Mouse (Mus musculus) urinary bladder, postnatal 10 days (tissue): ENCODE data around the gene 1700001P01Rik.
"Not testable (repeated sequence)": the region's sequence is repeated elsewhere in the genome, so short reads cannot be mapped to it uniquely, and the experiment has no call there.

Experiments used
- DNase-seq: peaks from one replicate; pipeline ENCODE4 v3.0.0; 2022; ENCODE audit warnings: low spot score

1700001P01Rik gene

DNA sequence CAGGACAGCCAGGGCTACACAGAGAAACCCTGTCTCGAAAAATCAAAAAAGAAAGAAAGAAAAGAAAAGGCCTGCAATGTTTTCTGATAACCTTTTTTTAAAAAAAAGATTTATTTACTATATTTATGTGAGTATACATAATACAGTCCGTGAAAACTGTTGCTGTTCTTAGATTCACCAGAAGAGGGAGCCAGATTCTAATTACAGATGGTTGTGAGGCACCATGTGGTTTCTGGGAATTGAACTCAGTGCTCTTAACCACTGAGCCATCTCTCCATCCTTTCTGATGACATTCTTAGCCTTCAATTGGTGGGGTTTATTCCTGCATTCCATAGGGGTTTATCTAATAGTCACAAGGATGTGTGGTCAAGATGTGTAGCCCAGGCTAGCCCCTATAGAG lies 17.4 kb upstream of the 1700001P01Rik start:
- DNase-seq: no peak

- not testable (repeated sequence) for DNase-seq
These were observed 15.2 kb upstream of the 1700001P01Rik start for GRCm38 (mm10) chr11:97790778-97791438.

DNA sequence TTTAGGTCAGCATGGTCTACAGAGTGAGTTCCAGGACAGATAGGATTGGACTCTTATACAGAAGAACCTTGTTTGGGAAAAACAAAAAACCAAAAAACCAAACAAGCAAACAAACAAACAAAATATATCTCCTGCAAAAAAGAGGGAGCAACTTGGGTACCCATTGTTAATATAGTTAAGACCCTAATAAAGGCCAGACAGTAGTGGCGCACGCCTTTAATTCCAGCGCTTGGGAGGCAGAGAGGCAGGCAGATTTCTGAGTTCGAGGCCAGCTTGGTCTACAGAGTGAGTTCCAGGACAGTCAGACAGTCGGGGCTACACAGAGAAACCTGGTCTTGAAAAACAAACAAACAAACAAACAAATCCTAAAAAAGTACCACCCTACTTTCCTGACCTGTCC lies 14.0 kb upstream of the 1700001P01Rik start:
- no peak for DNase-seq

GRCm38 (mm10) chr11:97787961-97788360 lies 12.2 kb upstream of the 1700001P01Rik start:
- DNase-seq: no peak

GRCm38 (mm10) chr11:97782564-97782895 lies 6.8 kb upstream of the 1700001P01Rik start:
- no peak for DNase-seq

DNA sequence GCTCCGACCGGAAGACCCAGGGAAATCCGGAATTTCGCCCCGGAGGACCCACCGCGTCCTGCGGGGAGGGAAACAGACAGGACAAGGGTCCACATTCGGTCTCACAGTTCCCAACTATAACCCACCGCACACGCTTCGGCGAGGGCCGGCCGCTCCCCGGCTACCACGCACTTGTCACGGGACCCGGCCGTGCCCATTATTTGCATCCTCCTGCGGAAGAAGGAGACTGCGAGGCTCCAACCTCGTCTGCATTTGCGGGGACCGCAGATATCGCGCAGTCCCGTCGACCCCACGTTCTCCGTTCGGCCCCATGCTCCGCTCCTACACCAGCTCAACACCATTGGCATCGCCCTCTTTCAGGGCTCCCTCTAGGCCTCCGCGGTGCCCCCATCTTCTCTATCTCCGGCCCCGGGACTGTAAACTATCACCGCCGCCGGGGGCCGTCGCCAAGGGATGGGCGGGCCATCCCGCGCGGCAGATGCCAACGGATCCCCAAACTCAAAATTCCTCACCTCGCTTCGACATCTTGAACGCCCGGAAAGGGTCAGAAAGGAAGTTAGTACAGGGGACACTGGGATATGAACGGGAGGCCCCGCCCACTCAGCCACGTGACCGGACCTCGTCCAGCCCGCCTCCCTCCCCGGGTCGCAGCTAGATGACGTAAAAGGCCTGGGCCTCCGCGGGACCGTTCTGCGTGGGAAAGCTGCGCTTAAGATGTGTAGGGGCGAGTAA lies 6.3 kb upstream of the 1700001P01Rik start, which contains the start of gene Rpl23:
Gene Rpl23 (minus strand): TSS at position 606 of the 732 bp plus-strand sequence.
- DNase-seq: peak; percentile 99

DNA sequence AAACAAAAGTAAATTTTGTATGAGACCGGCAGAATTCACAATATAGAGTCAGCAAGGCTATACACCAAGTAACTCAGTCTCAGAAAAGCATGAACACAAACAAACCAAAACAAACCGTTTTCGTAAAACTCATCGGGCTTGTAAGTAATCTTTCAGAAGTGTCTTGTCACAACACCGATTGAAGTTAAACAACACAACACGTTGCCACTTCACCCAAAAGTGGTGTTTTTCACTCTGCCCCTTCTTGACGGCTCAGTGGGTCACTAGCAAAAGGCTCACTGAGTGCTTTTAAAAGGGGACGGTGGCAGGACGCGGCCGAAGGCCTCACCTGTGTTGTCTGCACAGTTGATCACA lies 5.7 kb upstream of the 1700001P01Rik start:
- DNase-seq: no peak

DNA sequence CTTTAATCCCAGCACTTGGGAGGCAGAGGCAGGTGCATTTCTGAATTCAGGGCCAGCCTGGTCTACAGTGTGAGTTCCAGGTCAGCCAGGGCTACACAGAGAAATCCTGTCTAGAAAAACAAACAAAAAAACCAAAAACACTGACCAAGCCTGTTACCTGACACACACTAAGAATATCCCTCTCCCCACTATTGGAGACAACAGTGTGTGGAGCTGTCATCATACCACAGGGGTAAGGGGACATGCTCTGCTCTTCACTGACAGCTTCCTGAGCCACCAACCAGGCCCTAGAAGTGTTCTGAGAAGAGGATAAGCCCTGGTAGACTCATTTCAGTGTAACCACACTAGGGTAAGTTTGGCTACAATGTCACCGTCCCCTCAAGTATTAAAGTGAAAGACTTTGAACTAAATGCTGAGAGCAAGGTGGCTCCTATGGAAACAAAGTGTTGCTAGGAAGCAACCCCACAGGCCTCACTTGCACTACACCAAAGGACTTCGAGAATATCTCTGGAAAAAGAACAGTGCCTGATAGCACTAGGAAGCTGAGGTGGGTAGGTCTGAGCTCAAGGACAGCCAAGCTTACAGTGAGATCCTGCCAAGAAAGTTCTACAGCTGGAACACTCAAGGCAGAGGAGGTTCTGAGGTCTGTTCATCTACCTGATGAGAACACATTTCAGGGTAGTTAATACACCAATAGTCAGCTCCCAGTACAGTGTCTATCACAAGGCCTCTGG lies 4.4 kb upstream of the 1700001P01Rik start:
- DNase-seq: no peak

- no peak for DNase-seq
These were observed 3.2 kb upstream of the 1700001P01Rik start for GRCm38 (mm10) chr11:97778918-97779317.

DNA sequence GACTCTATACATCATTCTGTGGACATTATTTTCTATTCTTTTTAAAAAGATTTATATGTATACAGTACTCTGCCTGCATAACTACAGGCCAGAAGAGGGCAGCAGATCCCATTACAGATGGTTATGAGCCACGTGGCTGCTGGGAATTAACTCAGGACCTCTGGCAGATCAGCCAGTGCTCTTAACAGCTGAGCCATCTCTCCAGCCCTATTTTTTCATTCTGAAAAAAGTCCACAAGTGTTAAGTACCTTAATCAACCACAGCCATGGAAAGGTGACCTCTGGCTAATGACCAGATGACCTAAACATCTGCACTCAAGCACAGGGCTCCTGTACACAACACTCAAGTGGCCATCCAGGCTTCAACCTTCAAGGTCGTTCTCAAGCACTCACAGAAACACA lies 1.4 kb upstream of the 1700001P01Rik start:
- no peak for DNase-seq

DNA sequence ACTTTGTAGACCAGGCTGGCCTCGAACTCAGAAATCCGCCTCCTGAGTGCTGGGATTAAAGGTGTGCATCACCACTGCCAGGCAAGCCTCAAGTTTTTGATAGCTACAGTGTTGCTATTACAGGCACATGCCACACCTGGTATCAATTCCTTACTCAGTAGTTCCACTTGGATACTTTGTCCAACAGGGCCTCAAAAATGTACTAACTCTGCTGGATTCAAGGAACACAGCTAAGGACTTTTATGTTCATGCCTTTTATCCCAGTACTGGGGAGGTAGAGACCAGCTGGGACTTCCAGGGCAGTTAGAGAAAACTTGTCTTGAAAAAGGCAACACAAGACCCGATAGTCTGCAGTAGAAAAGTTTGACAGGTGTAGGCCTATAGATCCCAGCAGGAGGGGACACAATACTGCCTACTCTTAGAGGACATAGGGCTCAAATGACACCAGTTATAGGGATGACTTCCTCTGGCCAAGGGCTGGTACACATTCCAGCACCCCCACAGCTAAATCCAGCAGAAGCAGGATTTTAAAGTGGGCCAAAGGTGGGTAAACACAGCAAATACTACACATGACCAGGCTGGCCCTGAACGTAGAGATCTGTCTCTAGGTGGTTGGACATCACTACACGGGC lies 895 bp upstream of the 1700001P01Rik start:
- DNase-seq: no peak

GRCm38 (mm10) chr11:97775186-97775585 lies 532 bp downstream of the 1700001P01Rik start:
- DNase-seq: no peak

DNA sequence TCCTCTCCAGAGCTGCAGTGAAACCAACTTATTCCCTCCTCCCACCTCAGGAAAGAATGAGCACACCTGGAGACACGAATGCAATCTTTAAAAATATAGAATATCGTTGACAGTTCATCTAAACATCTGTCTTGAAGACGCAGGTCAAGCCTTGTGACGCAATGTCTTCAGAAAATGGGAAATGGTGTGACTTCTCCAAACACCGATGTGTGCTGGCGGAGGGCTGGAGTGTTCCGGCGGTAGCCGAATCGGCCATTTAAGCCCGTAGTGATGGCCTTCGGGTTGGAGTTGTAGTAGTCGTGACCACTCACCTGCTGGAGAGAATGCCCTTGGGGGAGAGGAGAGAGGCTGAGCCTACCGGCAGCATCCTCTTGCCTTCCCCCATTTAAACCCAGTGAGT lies 4.3 kb downstream of the 1700001P01Rik start:
- DNase-seq: no peak

DNA sequence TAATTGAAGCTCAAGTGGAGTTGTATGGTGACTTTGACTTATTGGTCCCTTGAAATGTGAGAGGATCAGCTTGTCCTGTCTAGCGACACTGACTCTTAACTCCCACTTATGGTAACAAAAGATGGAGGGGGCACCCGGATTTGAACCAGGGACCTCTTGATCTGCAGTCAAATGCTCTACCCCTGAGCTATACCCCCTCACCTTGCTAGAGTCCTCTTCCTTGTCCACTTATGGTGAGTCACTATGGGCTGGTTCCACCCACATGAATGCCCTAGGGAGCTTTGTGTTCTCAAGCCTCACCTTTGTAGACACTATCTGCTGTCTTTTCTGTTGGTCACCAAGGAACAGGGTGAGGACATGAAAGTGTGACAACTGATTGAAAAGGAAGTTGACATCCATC lies 6.0 kb downstream of the 1700001P01Rik start:
- no peak for DNase-seq

GRCm38 (mm10) chr11:97766154-97766881 lies 9.4 kb downstream of the 1700001P01Rik start, which contains the start of gene Cwc25:
Gene Cwc25 (minus strand): TSS chr11:97766556.
- peak; percentile 85 for DNase-seq

DNA sequence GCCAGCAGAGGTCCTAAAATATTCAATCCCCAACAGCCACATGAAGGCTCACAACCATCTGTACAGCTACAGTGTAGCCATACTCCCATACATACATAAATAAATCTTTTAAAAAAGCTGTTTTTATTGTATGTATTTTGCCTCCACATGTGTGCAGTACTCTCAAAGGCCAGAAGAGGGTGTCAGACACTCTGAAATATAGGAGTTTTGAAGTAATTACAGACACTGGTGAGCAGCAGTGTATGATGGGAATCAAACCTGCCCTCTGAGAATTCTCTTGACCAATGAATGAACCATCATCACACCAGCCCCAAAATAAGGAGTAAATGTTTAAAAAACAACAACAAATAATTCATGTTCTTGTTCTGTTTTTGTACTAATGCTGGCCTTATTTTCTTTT lies 14.1 kb downstream of the 1700001P01Rik start:
- DNase-seq: no peak

DNA sequence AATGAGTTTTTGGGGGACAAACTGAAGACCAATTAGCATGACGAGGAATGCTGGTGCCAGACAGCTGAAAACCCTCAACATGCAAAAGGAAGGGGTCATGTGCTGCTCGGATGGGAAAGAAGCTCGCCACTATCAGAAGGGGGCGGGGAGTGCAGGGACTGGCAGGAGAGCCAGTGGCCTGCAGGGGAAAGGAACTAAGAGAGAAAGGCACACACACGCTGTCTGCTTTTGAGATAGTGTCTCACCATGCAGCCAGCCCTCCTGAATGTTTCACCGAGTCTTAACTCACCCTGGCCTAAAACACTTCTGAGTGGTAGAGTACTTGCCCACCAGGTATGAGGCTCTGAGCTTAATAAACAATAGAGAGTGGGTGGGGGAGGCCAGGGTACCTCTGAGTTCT lies 16.8 kb downstream of the 1700001P01Rik start:
- DNase-seq: no peak

DNA sequence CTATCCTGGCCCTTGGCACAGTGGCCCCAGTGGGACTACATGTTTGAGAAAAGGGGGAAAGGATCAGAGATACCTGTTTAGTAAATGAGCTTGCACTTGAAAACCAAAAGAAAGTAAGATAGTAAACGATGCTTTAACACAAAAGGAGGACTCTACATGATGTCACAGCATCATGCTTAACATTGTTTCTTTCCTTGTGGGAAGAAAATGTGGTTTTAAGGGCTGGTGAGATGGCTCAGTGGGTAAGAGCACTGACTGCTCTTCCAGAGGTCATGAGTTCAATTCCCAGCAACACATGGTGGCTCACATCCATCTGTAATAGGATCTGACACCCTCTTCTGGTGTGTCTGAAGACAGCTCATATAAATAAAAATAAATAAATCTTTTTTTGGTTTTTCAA lies 17.6 kb downstream of the 1700001P01Rik start:
- DNase-seq: no peak

DNA sequence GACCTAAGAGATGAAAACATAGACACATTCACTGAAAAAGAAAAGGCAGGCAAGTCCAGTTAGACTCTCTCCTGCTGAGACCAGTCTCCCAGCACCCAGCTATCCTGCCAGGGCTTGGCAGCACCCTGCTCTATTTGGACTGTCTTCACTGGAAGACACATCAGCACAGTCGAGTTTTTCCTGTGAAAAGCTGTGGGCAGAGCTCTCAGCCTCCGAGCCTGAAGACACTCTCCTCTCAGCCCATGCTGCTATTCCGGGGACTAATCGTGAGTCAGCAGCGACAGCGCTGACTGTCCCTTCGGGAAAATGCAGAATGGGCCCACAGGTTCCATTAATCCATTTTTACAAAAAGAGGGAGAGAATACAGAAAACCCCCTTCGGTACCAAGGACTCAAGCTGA lies 22.4 kb downstream of the 1700001P01Rik start:
- no peak for DNase-seq

GRCm38 (mm10) chr11:97748496-97748895 lies 27.2 kb downstream of the 1700001P01Rik start:
- DNase-seq: no peak

DNA sequence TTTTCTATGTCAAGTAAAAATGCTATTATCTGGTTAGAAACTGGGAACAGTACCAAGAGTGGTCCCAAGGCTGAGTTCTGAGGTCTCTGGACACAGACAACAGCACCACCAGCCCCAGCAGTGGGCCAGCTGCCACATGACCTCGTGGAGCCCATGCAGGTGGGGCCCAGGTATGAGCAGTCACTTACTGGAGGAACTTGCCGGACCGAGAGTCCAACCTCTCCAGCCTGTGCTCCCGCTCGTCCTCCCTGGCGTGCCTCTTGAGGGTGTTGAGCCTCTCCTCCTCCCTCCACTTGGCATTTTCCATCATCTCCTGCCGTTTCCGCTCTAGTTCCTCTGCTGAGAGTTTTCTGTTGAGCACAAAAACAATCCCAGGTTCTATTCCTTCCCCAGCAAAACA lies 27.9 kb downstream of the 1700001P01Rik start:
- no peak for DNase-seq

DNA sequence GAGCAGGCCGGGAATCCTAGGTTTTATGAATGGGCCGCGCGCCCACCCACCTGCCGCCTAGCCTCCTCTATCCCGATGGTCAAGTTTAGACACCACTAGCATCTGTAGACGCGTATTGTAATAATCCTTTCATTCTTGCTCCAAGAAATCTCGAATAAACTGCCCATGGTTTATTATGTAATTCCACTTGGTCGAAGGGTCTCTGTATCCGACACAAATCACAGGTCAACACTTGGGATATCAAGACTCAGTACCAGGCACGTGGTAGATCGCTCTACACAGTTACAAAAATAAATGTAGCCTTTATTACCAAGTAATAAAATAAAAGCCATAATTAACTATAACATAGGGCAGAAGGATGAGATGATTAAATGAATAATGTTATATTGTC lies 30.4 kb downstream of the 1700001P01Rik start:
- no peak for DNase-seq
